Mouse (Mus musculus) limb, embryonic 15.5 days (tissue): ENCODE data around the gene Morc4. TPM values are rescaled to one million over a fixed set of nuclear protein-coding genes. Genes with fewer than 3 reads are reported as not detected.
A peak's percentile ranks its signal among the peaks of the same experiment; 100 is the strongest.

Source experiments
- ATAC-seq: fragments of 200-750 bp; cut with Nextera tagmentation; 2 replicates; pipeline ENCODE4 v1.8.0; 2017; ENCODE audit warnings: low read depth, moderate TSS enrichment; ENCODE audit not compliant: insufficient number of reproducible peaks, low FRiP score, low TSS enrichment
- H3K27ac ChIP-seq: fragments of 300-500 bp; sonication (generic); 2 replicates; pipeline ENCODE4 v1.5.1; 2015; ENCODE audit warnings: moderate library complexity, mild to moderate bottlenecking, inconsistent platforms
- H3K27me3 ChIP-seq: fragments of 300-500 bp; sonication (generic); 2 replicates; pipeline ENCODE4 v1.6.1; 2015; ENCODE audit warnings: inconsistent platforms
- H3K36me3 ChIP-seq: fragments of 300-500 bp; sonication (generic); 2 replicates; pipeline ENCODE4 v1.6.1; 2015; ENCODE audit warnings: inconsistent platforms
- H3K4me1 ChIP-seq: fragments of 300-500 bp; sonication (generic); 2 replicates; pipeline ENCODE4 v1.6.1; 2015; ENCODE audit warnings: inconsistent platforms
- H3K4me2 ChIP-seq: fragments of 300-500 bp; sonication (generic); 2 replicates; pipeline ENCODE4 v1.6.1; 2015; ENCODE audit warnings: mild to moderate bottlenecking, inconsistent platforms
- H3K4me3 ChIP-seq: fragments of 300-500 bp; sonication (generic); 2 replicates; pipeline ENCODE4 v1.5.1; 2015; ENCODE audit warnings: mild to moderate bottlenecking, inconsistent platforms
- H3K9ac ChIP-seq: fragments of 300-500 bp; sonication (generic); 2 replicates; pipeline ENCODE4 v1.6.1; 2015; ENCODE audit warnings: inconsistent platforms
- H3K9me3 ChIP-seq: fragments of 300-500 bp; sonication (generic); 2 replicates; pipeline ENCODE4 v1.6.1; 2016; ENCODE audit warnings: inconsistent platforms
- WGBS: fragments of 180-500 bp; shearing (Covaris S2); methylation state at CpG from one replicate; pipeline ENCODE4 v1.1.7; 2015; 5-methylcytosine and 5-hydroxymethylcytosine counted together
- polyA plus RNA-seq: library from polyadenylated mRNA; unstranded; fragments of >200 nt; fragmentation: Nextera tagmentation; extraction: Ambion mirVana; gene quantifications from 2 replicates; pipeline ENCODE4 v1.2.1, GENCODE M21; 2015

The Morc4 gene
- polyA plus RNA-seq, 1 experiment from 2014 or later = 22.7 TPM

DNA sequence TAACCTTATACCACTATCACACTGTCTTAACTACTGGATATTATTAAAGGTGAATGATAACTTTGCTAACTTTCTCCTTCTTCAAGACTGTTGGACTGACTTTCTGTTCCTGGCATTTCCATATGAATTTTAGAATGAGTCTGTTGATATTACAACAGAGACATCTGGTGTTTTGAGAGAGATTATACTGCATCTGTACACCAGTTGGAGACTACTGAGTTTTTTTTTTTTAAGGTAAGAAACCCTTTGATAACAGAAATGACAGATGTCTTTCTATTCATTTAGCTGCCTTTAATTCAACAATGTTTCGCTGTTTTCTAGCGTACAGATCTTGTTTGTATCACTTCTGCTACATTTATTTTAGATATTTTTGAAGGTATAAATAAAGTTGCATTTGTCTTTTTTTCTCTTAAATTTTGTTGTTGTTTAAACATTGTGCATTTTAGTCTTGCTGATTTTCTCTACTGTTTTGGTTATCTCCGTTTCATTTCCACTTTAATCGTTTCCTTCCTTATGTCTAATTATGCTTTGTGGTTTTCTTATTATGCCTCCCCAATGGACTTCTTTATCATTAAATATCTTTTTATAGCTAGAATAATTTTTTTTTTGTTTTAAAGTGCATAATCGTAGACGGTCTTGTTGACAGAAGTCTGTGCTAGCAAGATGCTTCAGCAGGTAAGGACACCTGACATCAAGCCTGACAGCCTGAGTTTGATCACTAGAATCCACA, 42.9 kb downstream of the Morc4 start:
- Histone ChIP-seq H3K36me3 (0 out of 2 replicates have a peak, but pooled peaks cover 5% of the 10 kb centered on the region), H3K27ac (no peak overlapping the region), H3K9ac (no peak overlapping the region), H3K4me1 (no peaks in the 10 kb centered on the region), H3K9me3 (no peaks in the 10 kb centered on the region), H3K27me3 (no peaks in the 10 kb centered on the region; the same call in 1 of the 2 replicates), H3K4me3 (no peak overlapping the region), H3K4me2 (no peak overlapping the region)
- ATAC-seq = no peak
- WGBS = 86% methylated on average over 6 of the region's 6 CpGs

- H3K4me1 ChIP-seq = no peaks in the 10 kb centered on the region
- H3K4me2 ChIP-seq = no peak overlapping the region
- H3K4me3 ChIP-seq = no peak overlapping the region
- 0 out of 2 replicates have a peak, but pooled peaks cover 5% of the 10 kb centered on the region for H3K36me3 ChIP-seq
- no peak overlapping the region for H3K9ac ChIP-seq
- no peaks in the 10 kb centered on the region for H3K9me3 ChIP-seq
- no peak overlapping the region for H3K27ac ChIP-seq
- 86% methylated on average over 4 of the region's 4 CpGs for WGBS
- no peaks in the 10 kb centered on the region; the same call in 1 of the 2 replicates for H3K27me3 ChIP-seq
- no peak for ATAC-seq
These were observed 44.6 kb downstream of the Morc4 start for GRCm38 (mm10) chrX:139826926-139827325.

- Histone ChIP-seq H3K36me3 (0 out of 2 replicates have a peak, but pooled peaks cover 5% of the 10 kb centered on the region), H3K4me1 (no peaks in the 10 kb centered on the region), H3K4me3 (no peak overlapping the region), H3K9ac (no peak overlapping the region), H3K4me2 (no peak overlapping the region), H3K27ac (no peak overlapping the region), H3K9me3 (no peaks in the 10 kb centered on the region), H3K27me3 (no peaks in the 10 kb centered on the region; the same call in 1 of the 2 replicates)
- no peak for ATAC-seq
- WGBS = 62% methylated on average over 1 of the region's 1 CpGs
These were observed 46.1 kb downstream of the Morc4 start for GRCm38 (mm10) chrX:139825402-139825801.

- no peak for ATAC-seq
- Histone ChIP-seq H3K4me3 (no peak overlapping the region), H3K9me3 (no peaks in the 10 kb centered on the region), H3K36me3 (no peaks in the 10 kb centered on the region), H3K4me1 (no peaks in the 10 kb centered on the region), H3K27ac (no peak overlapping the region), H3K9ac (no peak overlapping the region), H3K27me3 (peaks cover 14% of the 10 kb centered on the region; the same call in 1 of the 2 replicates), H3K4me2 (no peak overlapping the region)
- WGBS = 66% methylated on average over 5 of the region's 5 CpGs
These were observed 56.3 kb downstream of the Morc4 start for GRCm38 (mm10) chrX:139815201-139815600.

GRCm38 (mm10) chrX:139814018-139814635, 57.4 kb downstream of the Morc4 start:
- Histone ChIP-seq H3K4me2 (no peak overlapping the region), H3K27me3 (peaks cover 17% of the 10 kb centered on the region; the same call in 1 of the 2 replicates), H3K27ac (no peak overlapping the region), H3K9ac (no peak overlapping the region), H3K4me3 (no peak overlapping the region), H3K9me3 (no peaks in the 10 kb centered on the region), H3K4me1 (no peaks in the 10 kb centered on the region), H3K36me3 (no peaks in the 10 kb centered on the region)
- ATAC-seq = no peak
- WGBS = 89% methylated on average over 8 of the region's 8 CpGs

DNA sequence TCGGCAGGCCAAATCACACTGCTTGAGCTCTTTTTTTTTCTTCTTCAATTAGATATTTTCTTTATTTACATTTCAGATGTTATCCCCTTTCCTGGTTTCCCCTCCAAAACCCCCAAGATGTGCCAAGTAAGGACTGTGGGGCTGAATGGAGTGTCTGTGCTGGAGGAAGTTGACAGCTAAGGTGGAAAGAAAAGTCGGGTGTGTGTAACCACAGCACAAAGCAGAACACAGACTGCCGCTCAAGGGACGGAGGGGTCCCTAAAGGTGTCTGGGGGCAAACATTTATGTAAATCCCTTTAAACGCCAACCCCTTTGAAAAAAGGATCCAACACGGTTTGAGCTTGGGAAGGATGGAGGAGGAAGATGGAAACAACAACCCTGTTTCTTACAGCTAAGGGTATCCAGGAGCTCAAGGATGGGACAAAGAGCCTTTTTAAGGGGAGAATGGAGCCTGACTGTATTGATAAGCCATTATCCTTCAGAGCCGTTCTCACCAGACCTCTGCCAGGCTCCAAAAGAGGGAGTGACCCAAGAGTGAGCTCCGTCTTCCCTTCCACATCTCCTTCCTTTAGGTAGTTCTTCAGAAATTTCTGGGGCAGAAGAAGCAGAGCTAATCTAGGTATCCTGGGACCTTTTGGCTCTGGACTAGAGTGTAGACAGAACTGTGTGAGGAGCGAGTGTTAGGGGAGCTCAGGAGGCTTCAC, 58.0 kb downstream of the Morc4 start:
- H3K36me3 ChIP-seq = no peaks in the 10 kb centered on the region
- ATAC-seq = no peak
- no peak overlapping the region for H3K9ac ChIP-seq
- H3K4me1 ChIP-seq = no peaks in the 10 kb centered on the region
- WGBS = 72% methylated on average over 9 of the region's 9 CpGs
- no peak overlapping the region for H3K4me3 ChIP-seq
- H3K4me2 ChIP-seq = no peak overlapping the region
- H3K9me3 ChIP-seq = no peaks in the 10 kb centered on the region
- H3K27me3 ChIP-seq = peaks cover 23% of the 10 kb centered on the region; the same call in 1 of the 2 replicates
- no peak overlapping the region for H3K27ac ChIP-seq

- H3K27ac ChIP-seq = no peak overlapping the region
- no peak overlapping the region for H3K4me2 ChIP-seq
- no peak overlapping the region for H3K4me3 ChIP-seq
- H3K27me3 ChIP-seq = peaks cover 23% of the 10 kb centered on the region; the same call in 1 of the 2 replicates
- H3K9ac ChIP-seq = no peak overlapping the region
- H3K9me3 ChIP-seq = no peaks in the 10 kb centered on the region
- H3K4me1 ChIP-seq = no peaks in the 10 kb centered on the region
- no peaks in the 10 kb centered on the region for H3K36me3 ChIP-seq
- 67% methylated on average over 3 of the region's 3 CpGs for WGBS
- no peak for ATAC-seq
These were observed 58.7 kb downstream of the Morc4 start for GRCm38 (mm10) chrX:139812636-139813298.

- 81% methylated on average over 10 of the region's 10 CpGs for WGBS
- H3K27ac ChIP-seq = no peak overlapping the region
- H3K27me3 ChIP-seq = peaks cover 13% of the 10 kb centered on the region; the same call in 1 of the 2 replicates
- no peaks in the 10 kb centered on the region for H3K4me1 ChIP-seq
- ATAC-seq = no peak
- H3K9ac ChIP-seq = no peak overlapping the region
- no peaks in the 10 kb centered on the region for H3K9me3 ChIP-seq
- no peak overlapping the region for H3K4me2 ChIP-seq
- no peaks in the 10 kb centered on the region for H3K36me3 ChIP-seq
- no peak overlapping the region for H3K4me3 ChIP-seq
These were observed 63.0 kb downstream of the Morc4 start for GRCm38 (mm10) chrX:139808501-139808900.

- ATAC-seq = peak; percentile 58; the same call in 1 of the 2 replicates
- Histone ChIP-seq H3K9ac (no peak overlapping the region), H3K36me3 (no peaks in the 10 kb centered on the region), H3K4me1 (no peaks in the 10 kb centered on the region), H3K27me3 (peaks cover 13% of the 10 kb centered on the region; the same call in 1 of the 2 replicates), H3K4me2 (no peak overlapping the region), H3K27ac (no peak overlapping the region), H3K9me3 (no peaks in the 10 kb centered on the region), H3K4me3 (no peak overlapping the region)
- WGBS = 56% methylated on average over 4 of the region's 4 CpGs
These were observed 63.4 kb downstream of the Morc4 start for GRCm38 (mm10) chrX:139808085-139808484.

DNA sequence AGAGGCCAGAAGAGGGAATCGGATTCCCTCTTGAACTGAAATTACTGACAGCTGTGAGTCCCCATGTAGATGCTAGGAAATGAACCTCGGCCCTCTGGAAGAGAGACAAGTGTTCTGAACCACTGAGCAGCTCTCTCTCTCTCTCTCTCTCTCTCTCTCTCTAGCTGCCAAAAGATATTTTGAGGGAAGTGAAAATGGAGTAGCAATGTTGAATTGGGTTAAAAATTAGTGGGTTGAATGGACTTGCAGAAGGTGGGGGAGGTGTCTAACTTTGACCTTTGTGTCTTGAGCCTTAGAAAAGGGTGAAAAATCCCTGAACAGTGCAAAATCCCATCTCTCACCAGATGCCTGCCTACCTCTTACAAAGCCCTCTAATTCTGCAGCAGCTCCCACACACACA, 64.1 kb downstream of the Morc4 start:
- no peak overlapping the region for H3K9ac ChIP-seq
- no peak for ATAC-seq
- H3K4me2 ChIP-seq = no peak overlapping the region
- no peak overlapping the region for H3K4me3 ChIP-seq
- WGBS = 55% methylated on average over 2 of the region's 2 CpGs
- no peaks in the 10 kb centered on the region for H3K4me1 ChIP-seq
- H3K27ac ChIP-seq = no peak overlapping the region
- peaks cover 9% of the 10 kb centered on the region; the same call in 1 of the 2 replicates for H3K27me3 ChIP-seq
- H3K36me3 ChIP-seq = no peaks in the 10 kb centered on the region
- no peaks in the 10 kb centered on the region for H3K9me3 ChIP-seq

GRCm38 (mm10) chrX:139805918-139806317, 65.6 kb downstream of the Morc4 start:
- no peak for ATAC-seq
- Histone ChIP-seq H3K27ac (no peak overlapping the region), H3K27me3 (peaks cover 14% of the 10 kb centered on the region; the same call in 1 of the 2 replicates), H3K4me1 (no peaks in the 10 kb centered on the region), H3K4me3 (no peak overlapping the region), H3K9me3 (no peaks in the 10 kb centered on the region), H3K4me2 (no peak overlapping the region), H3K36me3 (no peaks in the 10 kb centered on the region), H3K9ac (no peak overlapping the region)
- 89% methylated on average over 4 of the region's 4 CpGs for WGBS
